Mouse (Mus musculus) CH12.LX (cell line): ENCODE measurements around the gene Il5. TPM values are rescaled to one million over a fixed set of nuclear protein-coding genes. Genes with fewer than 3 reads are reported as not detected.
A peak's percentile ranks its signal among the peaks of the same experiment; 100 is the strongest.

ENCODE experiments used
- DNase-seq: peaks from one replicate; pipeline ENCODE4 v3.0.0-alpha.2; 2013; ENCODE audit errors: extremely low read depth
- H3K27ac ChIP-seq: 2 replicates; pipeline ENCODE4 v1.5.1; 2012; ENCODE audit warnings: low read depth, mild to moderate bottlenecking, control low read depth, moderate library complexity; ENCODE audit not compliant: insufficient read depth
- H3K27me3 ChIP-seq: replicated peaks from 2 replicates; pipeline ENCODE3; 2012; ENCODE audit warnings: inconsistent platforms
- H3K36me3 ChIP-seq, 2 experiments: replicated peaks in 1 of 2; 2 replicates each; pipeline versions ENCODE3 to v1.6.1; 2012; ENCODE audit warnings: inconsistent platforms in 1 of 2, low read length in 1 of 2, mild to moderate bottlenecking in 1 of 2, mixed read lengths in 1 of 2, moderate library complexity in 1 of 2; ENCODE audit not compliant: control insufficient read depth in 1 of 2, insufficient read depth in 1 of 2
- H3K4me1 ChIP-seq, 2 experiments: 2 replicates each; pipeline ENCODE4 v1.6.1; 2012; ENCODE audit warnings: inconsistent platforms in 1 of 2, moderate library complexity in 1 of 2; ENCODE audit not compliant: insufficient read depth in 2 of 2, control insufficient read depth in 1 of 2
- H3K4me2 ChIP-seq: 2 replicates; pipeline ENCODE4 v1.6.1; 2012; ENCODE audit warnings: low read depth, mild to moderate bottlenecking, control low read depth; ENCODE audit not compliant: poor library complexity, insufficient read depth, severe bottlenecking
- H3K4me3 ChIP-seq, 3 experiments: fragments of 150-350 bp in 1 of 3; sonication (generic) in 1 of 3; replicated peaks in 1 of 3; 2 replicates each; pipeline versions ENCODE3 to v1.5.1; 2011 to 2012; ENCODE audit warnings: low read depth in 2 of 3, low read length in 2 of 3, mild to moderate bottlenecking in 2 of 3, moderate library complexity in 2 of 3, control low read depth in 1 of 3, improper control_type of control experiment in 1 of 3, inconsistent platforms in 1 of 3, mixed read lengths in 1 of 3; ENCODE audit not compliant: poor library complexity in 1 of 3
- H3K79me2 ChIP-seq: replicated peaks from 2 replicates; pipeline ENCODE4 v1.6.1; 2012; ENCODE audit warnings: mild to moderate bottlenecking, moderate library complexity; ENCODE audit not compliant: control insufficient read depth, poor library complexity, insufficient read depth, severe bottlenecking; ENCODE audit errors: extremely low read depth
- H3K9ac ChIP-seq: 2 replicates; pipeline ENCODE4 v1.6.1; 2012; ENCODE audit warnings: low read depth, mild to moderate bottlenecking, control low read depth, moderate library complexity; ENCODE audit not compliant: insufficient read depth
- H3K9me3 ChIP-seq: replicated peaks from 2 replicates; pipeline ENCODE3; 2012; ENCODE audit warnings: low read length, inconsistent platforms, mixed read lengths
- CHD2 ChIP-seq: IDR thresholded peaks from 2 replicates; pipeline ENCODE4 v1.6.1; 2011; ENCODE audit warnings: low read length, improper control_type of control experiment
- CTCF ChIP-seq, 2 experiments: IDR thresholded peaks in 1 of 2; conservative IDR thresholded peaks in 1 of 2; 2 replicates each; pipeline ENCODE4 v1.5.1; 2011 to 2012; ENCODE audit warnings: low read depth in 2 of 2, low read length in 2 of 2, improper control_type of control experiment in 1 of 2, inconsistent platforms in 1 of 2, mild to moderate bottlenecking in 1 of 2, moderate library complexity in 1 of 2
- ETS1 ChIP-seq: conservative IDR thresholded peaks from 2 replicates; pipeline ENCODE4 v1.6.1; 2012; ENCODE audit warnings: low read depth, mild to moderate bottlenecking, inconsistent platforms, low read length, improper control_type of control experiment, moderate library complexity
- MAFK ChIP-seq: IDR thresholded peaks from 2 replicates; pipeline ENCODE4 v1.6.1; 2011; ENCODE audit warnings: low read length, improper control_type of control experiment; ENCODE audit not compliant: insufficient replicate concordance
- MAX ChIP-seq: IDR thresholded peaks from 2 replicates; pipeline ENCODE4 v1.6.1; 2011; ENCODE audit warnings: low read length, improper control_type of control experiment
- MXI1 ChIP-seq: IDR thresholded peaks from 2 replicates; pipeline ENCODE4 v1.6.1; 2011; ENCODE audit warnings: mild to moderate bottlenecking, low read depth, low read length, improper control_type of control experiment
- MYC ChIP-seq: IDR thresholded peaks from 2 replicates; pipeline ENCODE4 v1.6.1; 2011; ENCODE audit warnings: low read depth, mild to moderate bottlenecking, improper control_type of control experiment, low read length
- NELFE ChIP-seq: IDR thresholded peaks from 2 replicates; pipeline ENCODE4 v1.6.1; 2011; ENCODE audit warnings: low read depth, low read length, improper control_type of control experiment
- RAD21 ChIP-seq: IDR thresholded peaks from 2 replicates; pipeline ENCODE4 v1.6.1; 2011; ENCODE audit warnings: low read depth, mild to moderate bottlenecking, low read length, improper control_type of control experiment, moderate library complexity
- SMC3 ChIP-seq: IDR thresholded peaks from 2 replicates; pipeline ENCODE4 v1.6.1; 2011; ENCODE audit warnings: low read depth, low read length, improper control_type of control experiment
- UBTF ChIP-seq: IDR thresholded peaks from 2 replicates; pipeline ENCODE4 v1.6.1; 2012; ENCODE audit warnings: low read depth, mild to moderate bottlenecking, inconsistent platforms, low read length, improper control_type of control experiment, moderate library complexity
- USF1 ChIP-seq: IDR thresholded peaks from 2 replicates; pipeline ENCODE4 v1.6.1; 2014; ENCODE audit warnings: low read depth, mild to moderate bottlenecking, inconsistent platforms, low read length, improper control_type of control experiment
- ZC3H11A ChIP-seq: IDR thresholded peaks from 2 replicates; pipeline ENCODE4 v1.6.1; 2012; ENCODE audit warnings: low read depth, mild to moderate bottlenecking, inconsistent platforms, low read length, improper control_type of control experiment
- dilution Hi-C: fragments of 300-500 bp; cut with MboI; formaldehyde crosslinking; loops from 2 replicates; pipeline ENCODE4 v1.14.3; 2020; ENCODE audit warnings: low sequenced_read_pairs; ENCODE audit not compliant: extremely low pct_unique_long_range_greater_than_20kb, extremely low pct_ligation_motif_present
- in situ Hi-C: fragments of 300-500 bp; cut with MboI; formaldehyde crosslinking; loops from 3 replicates; pipeline ENCODE4 v1.14.3; 2019; ENCODE audit warnings: low sequenced_read_pairs, low pct_ligation_motif_present, low pct_unique_long_range_greater_than_20kb, mixed read lengths
- polyA plus RNA-seq: library from polyadenylated mRNA; unstranded; fragments of >175 nt; gene quantifications from 2 replicates; pipeline ENCODE4 v1.2.1, GENCODE M21; 2012; ENCODE audit warnings: low read depth; ENCODE audit not compliant: insufficient read length
- total RNA-seq, 2 experiments: library from RNA; depleted of rRNA; stranded (reverse); fragments of 300-350 nt in 1 of 2; fragments of >200 nt in 1 of 2; gene quantifications; 2 replicates each; pipeline ENCODE4 v1.2.3; 2012 to 2014

The Il5 gene
- total and polyA plus RNA-seq, 3 experiments: not detected

DNA sequence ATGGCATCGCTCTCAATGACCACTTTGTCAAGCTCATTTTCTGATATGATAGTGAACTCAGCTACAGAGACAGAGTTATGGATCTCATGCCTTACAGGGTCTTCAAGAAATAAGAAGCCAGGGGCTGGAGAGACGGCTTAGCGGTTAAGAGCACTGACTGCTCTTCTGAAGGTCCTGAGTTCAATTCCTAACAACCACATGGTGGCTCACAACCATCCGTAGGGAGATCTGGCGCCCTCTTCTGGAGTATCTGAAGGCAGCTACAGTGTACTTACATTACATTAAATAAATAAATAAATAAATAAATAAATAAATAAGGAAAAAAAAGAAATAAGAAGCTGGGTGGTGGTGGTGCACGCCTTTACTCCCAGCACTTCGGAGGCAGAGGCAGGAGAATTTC is 13.2 kb downstream of the Il5 start:
- Histone ChIP-seq H3K79me2 (no peaks in the 10 kb centered on the region), H3K27me3 (no peaks in the 10 kb centered on the region), H3K27ac (no peak overlapping the region), H3K4me2 (no peak overlapping the region), H3K4me1 (peaks cover 8 to 38% of the 10 kb centered on the region in 2 experiments)
- DNase-seq: peak; percentile 58
- TF ChIP-seq MAFK: no peak
- peak; percentile 16 to 63; a peak in 2 of 4 replicates for TF ChIP-seq CTCF (conservative IDR thresholded peaks at IDR 0.05 in 1 of 2, IDR thresholded peaks at IDR 0.05 in 1 of 2; ENCODE audit: low read depth in 2 of 2, low read length in 2 of 2)
- peak; percentile 14; the same call in 1 of the 2 replicates for TF ChIP-seq MXI1
- TF ChIP-seq ETS1: no peak
- TF ChIP-seq CHD2: no peak
- peak; percentile 12 for TF ChIP-seq RAD21
- no peak for TF ChIP-seq UBTF
- TF ChIP-seq SMC3: peak; percentile 8; the same call in 1 of the 2 replicates
- peak; percentile 51; the same call in 1 of the 2 replicates for TF ChIP-seq MYC
- TF ChIP-seq, all 38 proteins: peak for 5
- Histone ChIP-seq H3K36me3 (no peaks in the 10 kb centered on the region), H3K9me3 (no peaks in the 10 kb centered on the region), H3K4me3 (no peak overlapping the region), H3K9ac (no peak overlapping the region)
- in situ Hi-C loops: no loop called here
- dilution Hi-C loops: no loop called here

DNA sequence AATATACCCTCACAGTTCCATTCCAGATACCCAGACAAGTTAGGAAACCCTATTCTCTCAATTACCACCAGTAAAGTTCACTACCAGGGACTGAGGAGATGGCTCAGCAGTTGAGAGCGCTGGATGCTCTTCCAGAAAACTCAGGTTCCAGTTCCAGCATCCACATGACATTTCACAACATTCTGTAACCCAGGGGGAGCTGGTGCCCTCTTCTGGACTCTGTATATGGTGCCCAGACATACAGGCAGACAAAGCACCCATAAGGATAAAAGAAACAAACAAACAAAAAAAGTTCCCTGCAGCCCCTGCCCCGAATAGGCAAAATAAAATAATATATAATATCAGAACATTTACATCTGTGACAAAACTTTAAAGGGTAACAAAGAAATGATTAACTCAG is 13.8 kb downstream of the Il5 start:
- Histone ChIP-seq H3K27me3 (no peaks in the 10 kb centered on the region), H3K9me3 (no peaks in the 10 kb centered on the region), H3K9ac (peak overlapping the region; percentile 41; the same call in 1 of the 2 replicates), H3K4me1 (peaks cover 8 to 38% of the 10 kb centered on the region in 2 experiments), H3K79me2 (no peaks in the 10 kb centered on the region), H3K36me3 (no peaks in the 10 kb centered on the region), H3K4me3 (peak overlapping the region in 1 of 3 experiments; percentile 43), H3K27ac (peak overlapping the region; percentile 54; the same call in 1 of the 2 replicates), H3K4me2 (peak overlapping the region; percentile 76; the same call in 1 of the 2 replicates)
- in situ Hi-C loops (no loop called here), dilution Hi-C loops (no loop called here)
- TF ChIP-seq UBTF: no peak
- TF ChIP-seq SMC3: peak; percentile 39
- TF ChIP-seq NELFE: no peak
- TF ChIP-seq CTCF (conservative IDR thresholded peaks at IDR 0.05 in 1 of 2, IDR thresholded peaks at IDR 0.05 in 1 of 2; ENCODE audit: low read depth in 2 of 2, low read length in 2 of 2): peak; percentile 11 to 72; a peak in 2 of 4 replicates
- TF ChIP-seq ZC3H11A: no peak
- TF ChIP-seq USF1: no peak
- TF ChIP-seq MAX: no peak
- TF ChIP-seq MAFK: no peak
- peak; percentile 53 for TF ChIP-seq RAD21
- DNase-seq: peak; percentile 58
